Mouse (Mus musculus): ENCODE measurements at regions not wholly inside any gene's neighbourhood (a gene's known extent, or its start where the extent isn't known, plus 50 kb on each side); places are given as distances from the start of the nearest gene placed in this dataset.

DNA sequence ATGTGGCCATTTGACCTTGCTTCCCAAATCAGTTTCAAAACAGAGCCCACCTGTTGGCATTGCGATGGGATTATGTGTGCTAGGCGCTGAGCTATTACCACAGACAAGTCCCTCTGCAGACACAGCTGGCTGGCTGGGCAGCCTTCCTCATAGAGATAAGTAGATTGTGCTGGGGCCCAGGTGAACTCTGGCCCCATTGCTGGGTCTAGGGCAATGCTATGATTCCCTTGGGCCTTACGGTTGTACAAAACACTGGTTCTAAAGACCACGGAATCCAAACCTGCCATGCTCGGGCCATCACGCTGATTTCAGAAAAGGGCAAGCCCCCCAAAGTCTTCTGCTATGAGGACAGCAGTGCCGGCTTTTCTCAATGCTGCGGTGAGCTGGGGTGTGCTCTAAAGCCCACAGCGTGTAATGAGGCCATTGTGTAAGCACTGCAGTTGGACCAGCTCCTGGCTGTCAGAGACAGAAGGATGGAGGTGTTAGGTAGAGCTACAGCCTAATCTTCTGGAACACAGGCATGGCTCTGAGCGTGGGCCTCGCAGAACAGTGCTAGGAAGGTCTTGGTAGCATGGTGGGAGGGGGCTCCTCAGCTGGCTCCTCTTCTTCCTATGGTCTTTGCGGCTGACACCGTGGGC is 51.2 kb upstream of the Pitx1 start:
- DNase-seq, result no peak
